11 mouse cellular contexts compared by ENCODE assay signal in the genomic region with DNA sequence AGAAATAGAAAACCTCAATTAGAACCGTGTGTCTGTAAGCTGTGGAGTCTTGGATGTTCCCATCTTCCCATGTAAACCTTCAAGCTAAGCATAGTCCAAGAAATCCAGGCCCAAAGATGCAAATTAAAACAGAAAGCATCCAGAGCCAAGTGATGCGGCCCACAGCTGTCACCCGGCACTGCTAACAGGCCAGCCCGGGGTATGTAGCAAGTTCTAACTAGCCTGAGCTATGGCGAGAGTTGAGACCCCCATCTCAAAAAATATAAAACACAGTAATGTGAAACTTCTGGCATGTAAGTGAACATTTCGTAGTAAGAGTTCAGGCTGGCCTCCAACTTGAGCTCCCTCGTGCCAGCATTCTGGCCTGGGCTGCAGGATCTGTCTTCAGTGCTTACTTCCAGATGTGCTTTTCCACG. TPM values are rescaled to one million over a fixed set of nuclear protein-coding genes. Genes with fewer than 3 reads are reported as not detected.
DNase-seq lines count a peak whose midpoint lies in the region; ATAC-seq and TF ChIP-seq lines count a peak whose summit lies in the region.
"Had no signal": no experiment of that assay in that cellular context is flagged by ENCODE, and none has a peak within 500 bp of the region (broad histone marks: within the 10 kb centered on the region; RNA-seq: fewer than 3 reads in every experiment).

No protein-coding gene starts in this region.

- intact Hi-C loops in left cerebral cortex, postnatal 10 days (cut with DNase I) = no loop called here

- no peaks in the 10 kb centered on the region for H3K27me3 ChIP-seq in heart, embryonic 11.5 days (ENCODE audit: control insufficient read depth, insufficient read depth, low read length)
- no peaks in the 10 kb centered on the region for H3K27me3 ChIP-seq in midbrain, postnatal 0 days (ENCODE audit: insufficient read depth, low read length)

- H3K4me2 ChIP-seq in heart, embryonic 11.5 days = no peak overlapping the region
- H3K4me2 ChIP-seq in midbrain, postnatal 0 days (ENCODE audit: low read depth, low read length, poor library complexity, severe bottlenecking) = no peak overlapping the region

- H3K9me3 ChIP-seq in heart, embryonic 11.5 days (replicated peaks; ENCODE audit: control insufficient read depth, low read length) = no peaks in the 10 kb centered on the region
- H3K9me3 ChIP-seq in midbrain, postnatal 0 days (ENCODE audit: low read length) = no peaks in the 10 kb centered on the region

- peak; percentile 46 for DNase-seq in heart, adult 8-10 months (ENCODE audit: low spot score)
- DNase-seq in NIH3T3 (ENCODE audit: low read depth) (peak; percentile 85), liver (no peak)
- peak; percentile 48 for DNase-seq in gastrocnemius, adult 18-20 months (ENCODE audit: low spot score)
- peak; percentile 48 for DNase-seq in heart, postnatal 4 days
- DNase-seq in midbrain, postnatal 0 days (ENCODE audit: low spot score) = no peak
- DNase-seq in left cerebral cortex, postnatal 10 days (ENCODE audit: extremely low spot score in 1 of 2, low spot score in 2 of 2) = no peak
- DNase-seq: cerebellum, postnatal 36 days; thymus, adult 2 months had no signal

- 87% methylated on average over 8 of the region's 8 CpGs for WGBS in heart, embryonic 11.5 days (ENCODE audit: insufficient replicate concordance)
- WGBS in midbrain, postnatal 0 days = 89% methylated on average over 8 of the region's 8 CpGs

- H3K27ac ChIP-seq in heart, embryonic 11.5 days (ENCODE audit: low read depth, low read length) = no peak overlapping the region
- H3K27ac ChIP-seq in midbrain, postnatal 0 days (ENCODE audit: low read depth, low read length) = no peak overlapping the region
- H3K27ac ChIP-seq: macrophage had no signal

- H3K9ac ChIP-seq in heart, embryonic 11.5 days (ENCODE audit: low read depth, low read length) = no peak overlapping the region
- no peak overlapping the region for H3K9ac ChIP-seq in midbrain, postnatal 0 days (replicated peaks; ENCODE audit: low read length, poor library complexity, severe bottlenecking)

- TF ChIP-seq CTCF in midbrain, postnatal 0 days (IDR thresholded peaks at IDR 0.05) = no peak

- H3K4me3 ChIP-seq in heart, embryonic 11.5 days (ENCODE audit: low read depth, low read length) = no peak overlapping the region
- no peak overlapping the region for H3K4me3 ChIP-seq in midbrain, postnatal 0 days (ENCODE audit: low read depth, low read length)

- H3K4me1 ChIP-seq in heart, embryonic 11.5 days (ENCODE audit: control insufficient read depth, insufficient read depth, low read length) = no peaks in the 10 kb centered on the region
- no peaks in the 10 kb centered on the region for H3K4me1 ChIP-seq in midbrain, postnatal 0 days (ENCODE audit: insufficient read depth, low read length)

- ATAC-seq in heart, embryonic 11.5 days (replicated peaks; ENCODE audit: insufficient number of reproducible peaks, low FRiP score, low TSS enrichment) = no peak
- no peak for ATAC-seq in midbrain, postnatal 0 days (ENCODE audit: low FRiP score)

- H3K36me3 ChIP-seq in heart, embryonic 11.5 days (ENCODE audit: control insufficient read depth, insufficient read depth, low read length) = peaks cover 36% of the 10 kb centered on the region
- peaks cover 53% of the 10 kb centered on the region for H3K36me3 ChIP-seq in midbrain, postnatal 0 days (ENCODE audit: insufficient read depth, low read length)

RNA-seq across cellular contexts. Expression of a gene that starts 59.4 kb away (rescaled TPM):
- 10 to 100 TPM; 51.7 to 67.5 (median 61.6) TPM for total RNA-seq in heart, adult 8-10 months (2022)
- polyA plus RNA-seq in heart, embryonic 11.5 days (2014; fragmentation: Nextera tagmentation; extraction: Ambion mirVana) = 33.7 and 38.6 TPM in 2 replicates
- total RNA-seq in gastrocnemius, adult 18-20 months (2021) = 10 to 100 TPM; 44.2 to 57.7 TPM
- total RNA-seq in heart, postnatal 4 days (2021) = 10 to 100 TPM; 54.8 to 57.7 TPM
- 7.6 and 15.8 TPM in 2 replicates for total RNA-seq in midbrain, postnatal 0 days (2014; rRNA removed)
- polyA plus RNA-seq in midbrain, postnatal 0 days (2015; fragmentation: Nextera tagmentation; extraction: Ambion mirVana) = 8.3 and 9.8 TPM in 2 replicates
- 10 to 100 TPM; 15.3 to 20.5 TPM for total RNA-seq in left cerebral cortex, postnatal 10 days (2021)

Comparison
In these comparisons a context has a peak if more than half of its experiments do, and no peak if none do; other contexts are left out.
1. DNase-seq: peak in heart, adult 8-10 months (single experiment), NIH3T3 (single experiment), gastrocnemius, adult 18-20 months (single experiment) and heart, postnatal 4 days (single experiment); none in midbrain, postnatal 0 days (single experiment), liver (single experiment) and left cerebral cortex, postnatal 10 days (0 of 2).